Mouse (Mus musculus) olfactory bulb, adult 2 months (tissue): ENCODE results near the gene Pbld2. TPM values are rescaled to one million over a fixed set of nuclear protein-coding genes. Genes with fewer than 3 reads are reported as not detected.
A peak's percentile ranks its signal among the peaks of the same experiment; 100 is the strongest.

Experiments
- H3K27ac ChIP-seq: fragments of 200-500 bp; 2 replicates; pipeline ENCODE4 v1.5.1; 2012; ENCODE audit warnings: low read depth, low read length; ENCODE audit not compliant: insufficient read depth
- H3K4me1 ChIP-seq: fragments of 200-500 bp; 2 replicates; pipeline ENCODE4 v1.6.1; 2012; ENCODE audit warnings: low read length; ENCODE audit not compliant: control insufficient read depth, insufficient read depth
- H3K4me3 ChIP-seq: fragments of 200-500 bp; 2 replicates; pipeline ENCODE4 v1.5.1; 2012; ENCODE audit warnings: mild to moderate bottlenecking, low read depth, low read length, moderate library complexity; ENCODE audit not compliant: insufficient read depth
- CTCF ChIP-seq: fragments of 200-500 bp; IDR thresholded peaks from 2 replicates; pipeline ENCODE4 v1.5.1; 2012; ENCODE audit warnings: low read depth, mild to moderate bottlenecking, low read length, moderate library complexity; ENCODE audit not compliant: insufficient read depth
- POLR2A ChIP-seq: fragments of 200-500 bp; IDR thresholded peaks from 2 replicates; pipeline ENCODE4 v1.6.1; 2012; ENCODE audit warnings: mild to moderate bottlenecking, low read depth, low read length, moderate library complexity; ENCODE audit not compliant: insufficient read depth
- WGBS: fragments of 180-500 bp; shearing (Covaris S2); methylation state at CpG from one replicate; pipeline ENCODE4 v1.1.7; 2018; 5-methylcytosine and 5-hydroxymethylcytosine counted together
- polyA plus RNA-seq: library from polyadenylated mRNA; stranded (reverse); fragments of >200 nt; gene quantifications from 2 replicates; pipeline ENCODE4 v1.2.4, GENCODE M21; 2012; ENCODE audit warnings: low replicate concordance; ENCODE audit not compliant: missing spikeins, insufficient read depth, insufficient read length

Gene Pbld2
- polyA plus RNA-seq, 1 experiment = not detected

- Histone ChIP-seq H3K4me1 (peaks cover 7% of the 10 kb centered on the region; the same call in 1 of the 2 replicates), H3K4me3 (peak overlapping the region; percentile 96), H3K27ac (peak overlapping the region; percentile 100)
- under 1% methylated on average over 27 of the region's 27 CpGs for WGBS
- no peak for TF ChIP-seq POLR2A
- no peak for TF ChIP-seq CTCF
These were observed 1.5 kb upstream of the Pbld2 start for GRCm38 (mm10) chr10:63022541-63023120.

GRCm38 (mm10) chr10:63023121-63023748 is 880 bp upstream of the Pbld2 start:
- H3K4me3 ChIP-seq = peak overlapping the region; percentile 96
- under 1% methylated on average over 68 of the region's 68 CpGs for WGBS
- H3K4me1 ChIP-seq = peaks cover 7% of the 10 kb centered on the region; the same call in 1 of the 2 replicates
- peak overlapping the region; percentile 100 for H3K27ac ChIP-seq
- TF ChIP-seq CTCF (no peak), POLR2A (no peak)

GRCm38 (mm10) chr10:63024580-63024910 is 430 bp downstream of the Pbld2 start:
- TF ChIP-seq POLR2A (no peak), CTCF (no peak)
- under 1% methylated on average over 8 of the region's 8 CpGs for WGBS
- peak overlapping the region; percentile 96 for H3K4me3 ChIP-seq
- H3K4me1 ChIP-seq = peaks cover 5% of the 10 kb centered on the region; the same call in 1 of the 2 replicates
- H3K27ac ChIP-seq = peak overlapping the region; percentile 99

- no peak overlapping the region for H3K4me3 ChIP-seq
These were observed 901 bp downstream of the Pbld2 start for GRCm38 (mm10) chr10:63025016-63025415.

GRCm38 (mm10) chr10:63025491-63026011 is 1.4 kb downstream of the Pbld2 start:
- Histone ChIP-seq H3K4me3 (no peak overlapping the region), H3K27ac (peak overlapping the region; percentile 36; the same call in 1 of the 2 replicates), H3K4me1 (peaks cover 5% of the 10 kb centered on the region; the same call in 1 of the 2 replicates)
- TF ChIP-seq POLR2A = no peak
- TF ChIP-seq CTCF = no peak
- 20% methylated on average over 6 of the region's 6 CpGs for WGBS

More at GRCm38 (mm10) chr10:63025016-63025415, 901 bp downstream of the Pbld2 start:
- Histone ChIP-seq H3K27ac (peak overlapping the region; percentile 36), H3K4me1 (peaks cover 5% of the 10 kb centered on the region; the same call in 1 of the 2 replicates)
- TF ChIP-seq CTCF = no peak
- no peak for TF ChIP-seq POLR2A
- WGBS = 15% methylated on average over 2 of the region's 2 CpGs

GRCm38 (mm10) chr10:63026156-63026794 is 2.2 kb downstream of the Pbld2 start:
- TF ChIP-seq CTCF (no peak), POLR2A (no peak)
- H3K4me1 ChIP-seq = peaks cover 5% of the 10 kb centered on the region; the same call in 1 of the 2 replicates
- WGBS = 12% methylated on average over 8 of the region's 8 CpGs
- H3K4me3 ChIP-seq = no peak overlapping the region
- peak overlapping the region; percentile 24; the same call in 1 of the 2 replicates for H3K27ac ChIP-seq

GRCm38 (mm10) chr10:63026795-63027160 is 2.7 kb downstream of the Pbld2 start:
- H3K4me3 ChIP-seq = no peak overlapping the region
- peaks cover 5% of the 10 kb centered on the region; the same call in 1 of the 2 replicates for H3K4me1 ChIP-seq
- TF ChIP-seq CTCF (no peak), POLR2A (no peak)
- WGBS = 31% methylated on average over 6 of the region's 6 CpGs
- H3K27ac ChIP-seq = peak overlapping the region; percentile 24; the same call in 1 of the 2 replicates

GRCm38 (mm10) chr10:63027376-63028161 is 3.5 kb downstream of the Pbld2 start:
- Histone ChIP-seq H3K4me3 (no peak overlapping the region), H3K27ac (no peak overlapping the region), H3K4me1 (peaks cover 3% of the 10 kb centered on the region; the same call in 1 of the 2 replicates)
- WGBS = 87% methylated on average over 10 of the region's 10 CpGs
- TF ChIP-seq CTCF (no peak), POLR2A (no peak)
